Comparison of ENCODE assay signal across 32 mouse cellular contexts in genomic region chr16:91072256-91072655, GRCm38 (mm10). TPM values are rescaled to one million over a fixed set of nuclear protein-coding genes. Genes with fewer than 3 reads are reported as not detected.
"Had no signal": no experiment of that assay in that cellular context is flagged by ENCODE, and none has a peak within 500 bp of the region (broad histone marks: within the 10 kb centered on the region; RNA-seq: fewer than 3 reads in every experiment).

No protein-coding gene starts in this region.

- H3K9me3 ChIP-seq: heart, embryonic 10.5 days; heart, embryonic 12.5 days; hindbrain, embryonic 10.5 days; hindbrain, embryonic 12.5 days; kidney, embryonic 15.5 days; limb, embryonic 13.5 days; limb, embryonic 15.5 days; liver, embryonic 12.5 days had no signal

- H3K27ac ChIP-seq: gastrocnemius, adult 2 months; heart, embryonic 10.5 days; hindbrain, embryonic 10.5 days; hindbrain, embryonic 12.5 days; hindbrain, embryonic 14.5 days; kidney, embryonic 15.5 days; kidney, postnatal 0 days; layer of hippocampus, adult 2 months; limb, embryonic 13.5 days; limb, embryonic 15.5 days; liver, embryonic 12.5 days; liver, embryonic 14.5 days had no signal

- H3K4me1 ChIP-seq: kidney, embryonic 15.5 days; liver, embryonic 12.5 days had no signal

- DNase-seq: gastrocnemius, adult 2 months; gastrocnemius, postnatal 10 days; gastrocnemius, postnatal 25 days; heart, adult 18-20 months; heart, postnatal 10 days; heart, postnatal 4 days; kidney, adult 11 months; kidney, adult 2 months; kidney, adult 9 months; kidney, postnatal 14 days; kidney, postnatal 36 days; layer of hippocampus, postnatal 36 days; left cerebral cortex, postnatal 4 days had no signal

- H3K9ac ChIP-seq: heart, embryonic 12.5 days; hindbrain, embryonic 12.5 days; hindbrain, embryonic 14.5 days; kidney, embryonic 15.5 days; limb, embryonic 13.5 days; limb, embryonic 15.5 days; liver, embryonic 12.5 days; liver, embryonic 14.5 days had no signal

- ATAC-seq: hindbrain, embryonic 16.5 days; intestine, embryonic 16.5 days; liver, embryonic 12.5 days had no signal

- H3K4me3 ChIP-seq: gastrocnemius, adult 2 months; heart, embryonic 10.5 days; heart, embryonic 12.5 days; hindbrain, embryonic 10.5 days; hindbrain, embryonic 12.5 days; kidney, embryonic 15.5 days; layer of hippocampus, adult 2 months; limb, embryonic 13.5 days; limb, embryonic 15.5 days; liver, embryonic 12.5 days had no signal

- H3K36me3 ChIP-seq: heart, embryonic 10.5 days; heart, embryonic 12.5 days; hindbrain, embryonic 10.5 days; hindbrain, embryonic 12.5 days; kidney, embryonic 15.5 days; limb, embryonic 13.5 days; limb, embryonic 15.5 days; liver, embryonic 12.5 days had no signal

- H3K4me2 ChIP-seq: heart, embryonic 12.5 days; hindbrain, embryonic 12.5 days; hindbrain, embryonic 14.5 days; kidney, embryonic 15.5 days; limb, embryonic 13.5 days; limb, embryonic 15.5 days; liver, embryonic 12.5 days had no signal

- H3K27me3 ChIP-seq: limb, embryonic 15.5 days had no signal

RNA-seq across cellular contexts. Expression of gene 4932438H23Rik, which starts 22.7 kb away (rescaled TPM):
- total RNA-seq: heart, postnatal 25 days; liver, adult 2 months had no signal
- polyA plus RNA-seq: heart, embryonic 10.5 days; heart, embryonic 12.5 days; heart, embryonic 16.5 days; intestine, embryonic 14.5 days; limb, embryonic 11.5 days; liver, adult 2 months; liver, embryonic 12.5 days; liver, embryonic 14.5 days had no signal
